Mouse (Mus musculus): ENCODE results near the gene Hoxd10. TPM values are rescaled to one million over a fixed set of nuclear protein-coding genes. Genes with fewer than 3 reads are reported as not detected.
A peak's percentile ranks its signal among the peaks of the same experiment; 100 is the strongest.

Gene Hoxd10
- polyA plus RNA-seq, 2 experiments: 0.07 TPM; not detected in 1

DNA sequence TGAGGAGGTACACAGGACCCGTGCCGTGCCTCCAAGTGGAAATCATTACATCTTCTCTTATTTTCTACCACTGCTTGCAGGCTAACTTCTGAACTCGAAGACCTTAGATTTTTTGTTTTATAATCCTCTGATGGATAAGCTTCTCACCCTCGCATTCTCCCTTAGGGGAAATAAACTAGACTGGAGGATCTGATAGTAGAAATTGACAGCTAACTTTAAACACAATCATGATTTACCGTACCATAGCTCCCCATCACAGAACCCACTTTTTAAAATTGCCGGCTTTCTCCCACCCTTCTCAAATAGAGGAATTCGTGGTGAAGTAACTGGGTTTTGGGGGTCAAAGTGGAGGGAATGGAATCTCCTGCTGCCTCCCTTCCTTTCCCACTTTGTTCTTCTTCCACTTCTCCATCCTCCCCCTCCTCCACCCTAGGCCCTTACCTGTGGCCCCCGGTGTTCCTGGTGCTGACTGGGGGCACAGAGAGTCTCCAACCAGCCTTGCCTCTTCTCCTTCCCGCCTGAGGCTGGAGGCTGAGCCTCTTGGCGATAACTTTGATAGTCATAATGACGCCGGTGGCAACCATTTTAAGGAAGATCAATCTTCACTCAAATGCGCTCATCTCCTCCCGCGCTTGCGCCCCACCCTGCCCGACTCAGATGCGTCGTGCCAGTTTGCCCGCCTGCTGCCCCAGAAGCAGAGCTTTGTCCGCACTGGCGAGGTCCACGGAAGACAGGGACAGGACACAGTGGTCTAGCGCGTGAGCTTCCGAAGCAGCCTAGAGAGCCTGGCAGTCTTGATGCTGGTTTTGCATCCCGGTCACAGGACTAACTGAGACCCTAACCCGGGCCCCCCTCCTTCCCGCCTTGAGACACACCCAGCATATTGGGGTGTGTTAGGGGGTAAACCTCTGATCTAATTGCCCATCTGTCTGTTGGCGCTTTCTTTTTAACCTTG lies 31.0 kb upstream of the Hoxd10 start:
- ATAC-seq (ENCODE audit: insufficient read depth): no peak
- TF ChIP-seq CTCF (IDR thresholded peaks at IDR 0.05; ENCODE audit: low read depth) (no peak), EP300 (IDR thresholded peaks at IDR 0.05; ENCODE audit: low read depth) (no peak)
- Histone ChIP-seq H3K36me3 (replicated peaks; ENCODE audit: control insufficient read depth, insufficient read depth, low read depth) (no peaks in the 10 kb centered on the region), H3K27me3 (ENCODE audit: control insufficient read depth, insufficient read depth, low read length) (peaks cover 99% of the 10 kb centered on the region), H3K4me1 (replicated peaks; ENCODE audit: control insufficient read depth in 2 of 2, insufficient read depth in 2 of 2, low read length in 1 of 2) (no peaks in the 10 kb centered on the region), H3K9me3 (ENCODE audit: control insufficient read depth, low read length) (no peaks in the 10 kb centered on the region), H3K27ac (no peak overlapping the region), H3K4me3 (ENCODE audit: insufficient read depth in 1 of 2, low read depth in 2 of 2, low read length in 2 of 2) (no peak overlapping the region), H3K4me2 (ENCODE audit: low read depth) (no peak overlapping the region), H3K9ac (replicated peaks) (no peak overlapping the region)
- 3% methylated on average over 30 of the region's 30 CpGs for WGBS (ENCODE audit: insufficient replicate concordance)
- no peak for DNase-seq (ENCODE audit: low read depth in 3 of 3, low spot score in 3 of 3)

DNA sequence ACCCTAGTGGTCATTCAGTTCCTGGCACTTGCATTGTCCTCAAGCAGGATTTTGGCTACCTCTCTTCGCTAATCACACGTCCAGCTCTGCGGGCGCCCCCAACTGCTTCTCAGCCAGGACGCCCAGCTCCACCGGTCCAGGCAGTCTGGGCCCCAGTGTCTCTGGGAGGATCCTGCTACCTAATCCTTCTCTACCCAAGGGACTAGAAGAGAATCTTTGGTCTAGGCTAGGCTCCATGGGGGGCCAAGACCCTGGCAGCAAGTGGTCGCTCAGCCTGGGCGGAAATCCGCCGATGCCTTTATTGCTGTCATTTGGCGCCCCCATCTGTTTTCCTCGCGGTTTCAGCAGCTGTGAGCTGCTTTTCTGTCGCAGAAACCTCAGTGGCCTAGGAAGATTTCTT lies 30.0 kb upstream of the Hoxd10 start:
- H3K36me3 ChIP-seq (replicated peaks; ENCODE audit: control insufficient read depth, insufficient read depth, low read depth): no peaks in the 10 kb centered on the region
- WGBS (ENCODE audit: insufficient replicate concordance): 3% methylated on average over 14 of the region's 14 CpGs
- TF ChIP-seq EP300 (IDR thresholded peaks at IDR 0.05; ENCODE audit: low read depth) (no peak), CTCF (IDR thresholded peaks at IDR 0.05; ENCODE audit: low read depth) (peak; percentile 46; the same call in 1 of the 2 replicates)
- no peak overlapping the region for H3K4me2 ChIP-seq (ENCODE audit: low read depth)
- no peak overlapping the region for H3K9ac ChIP-seq (replicated peaks)
- H3K9me3 ChIP-seq (ENCODE audit: control insufficient read depth, low read length): no peaks in the 10 kb centered on the region
- H3K27ac ChIP-seq: no peak overlapping the region
- H3K27me3 ChIP-seq (ENCODE audit: control insufficient read depth, insufficient read depth, low read length): peaks cover 99% of the 10 kb centered on the region
- H3K4me1 ChIP-seq (replicated peaks; ENCODE audit: control insufficient read depth in 2 of 2, insufficient read depth in 2 of 2, low read length in 1 of 2): no peaks in the 10 kb centered on the region
- no peak overlapping the region for H3K4me3 ChIP-seq (ENCODE audit: insufficient read depth in 1 of 2, low read depth in 2 of 2, low read length in 2 of 2)
- DNase-seq (ENCODE audit: low read depth in 3 of 3, low spot score in 3 of 3): no peak
- no peak for ATAC-seq (ENCODE audit: insufficient read depth)

DNA sequence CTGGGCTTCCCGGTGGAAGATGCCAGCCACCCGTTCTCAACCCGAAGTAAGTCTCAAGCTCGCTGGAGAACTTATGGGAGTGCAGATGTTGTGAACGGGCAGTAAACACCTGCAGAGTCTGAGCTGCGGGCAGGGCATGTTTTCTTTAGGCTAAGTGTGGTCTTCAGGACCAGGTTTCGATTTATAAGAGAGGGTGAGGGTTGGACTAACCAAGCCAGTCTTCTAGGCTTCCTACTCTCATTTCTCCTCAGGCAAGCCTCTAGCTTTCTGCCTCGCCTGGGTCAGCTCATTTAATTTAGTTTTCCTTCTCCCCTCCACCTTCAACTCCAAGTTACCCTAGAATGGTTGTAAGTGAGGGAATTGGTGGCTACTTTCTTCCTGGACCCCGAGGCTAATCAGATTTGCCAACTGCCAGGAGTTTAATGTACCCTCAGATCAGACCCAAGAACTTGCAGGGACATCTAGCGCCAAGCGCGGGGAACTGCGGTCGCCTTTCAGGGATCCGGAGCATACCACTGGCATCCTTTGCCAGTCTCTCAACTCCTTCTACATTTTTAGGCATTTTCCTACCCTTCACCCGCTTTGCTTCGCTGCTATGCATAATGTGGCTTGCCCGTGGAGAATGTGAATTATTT lies 28.3 kb upstream of the Hoxd10 start:
- H3K27me3 ChIP-seq (ENCODE audit: control insufficient read depth, insufficient read depth, low read length): peaks cover 97% of the 10 kb centered on the region
- 3% methylated on average over 18 of the region's 18 CpGs for WGBS (ENCODE audit: insufficient replicate concordance)

GRCm38 (mm10) chr2:74666411-74666810 lies 25.3 kb upstream of the Hoxd10 start:
- TF ChIP-seq EP300 (IDR thresholded peaks at IDR 0.05; ENCODE audit: low read depth): no peak
- TF ChIP-seq CTCF (IDR thresholded peaks at IDR 0.05; ENCODE audit: low read depth): no peak

More for the DNA sequence above, 28.3 kb upstream of the Hoxd10 start:
- Histone ChIP-seq H3K9me3 (ENCODE audit: control insufficient read depth, low read length) (no peaks in the 10 kb centered on the region), H3K9ac (replicated peaks) (no peak overlapping the region), H3K27ac (no peak overlapping the region), H3K36me3 (replicated peaks; ENCODE audit: control insufficient read depth, insufficient read depth, low read depth) (no peaks in the 10 kb centered on the region), H3K4me1 (replicated peaks; ENCODE audit: control insufficient read depth in 2 of 2, insufficient read depth in 2 of 2, low read length in 1 of 2) (no peaks in the 10 kb centered on the region), H3K4me2 (ENCODE audit: low read depth) (no peak overlapping the region), H3K4me3 (ENCODE audit: insufficient read depth in 1 of 2, low read depth in 2 of 2, low read length in 2 of 2) (no peak overlapping the region)
- TF ChIP-seq CTCF (IDR thresholded peaks at IDR 0.05; ENCODE audit: low read depth): peak; percentile 48
- no peak for TF ChIP-seq EP300 (IDR thresholded peaks at IDR 0.05; ENCODE audit: low read depth)
- no peak for ATAC-seq (ENCODE audit: insufficient read depth)
- no peak for DNase-seq (ENCODE audit: low read depth in 3 of 3, low spot score in 3 of 3)

More at GRCm38 (mm10) chr2:74666411-74666810, 25.3 kb upstream of the Hoxd10 start:
- Histone ChIP-seq H3K4me1 (replicated peaks; ENCODE audit: control insufficient read depth in 2 of 2, insufficient read depth in 2 of 2, low read length in 1 of 2) (no peaks in the 10 kb centered on the region), H3K4me3 (ENCODE audit: insufficient read depth in 1 of 2, low read depth in 2 of 2, low read length in 2 of 2) (no peak overlapping the region), H3K9me3 (ENCODE audit: control insufficient read depth, low read length) (no peaks in the 10 kb centered on the region), H3K9ac (replicated peaks) (no peak overlapping the region), H3K27ac (no peak overlapping the region), H3K27me3 (ENCODE audit: control insufficient read depth, insufficient read depth, low read length) (peaks cover 96% of the 10 kb centered on the region), H3K36me3 (replicated peaks; ENCODE audit: control insufficient read depth, insufficient read depth, low read depth) (no peaks in the 10 kb centered on the region), H3K4me2 (ENCODE audit: low read depth) (no peak overlapping the region)
- 2% methylated on average over 7 of the region's 7 CpGs for WGBS (ENCODE audit: insufficient replicate concordance)
- DNase-seq (ENCODE audit: low read depth in 3 of 3, low spot score in 3 of 3) (no peak), ATAC-seq (ENCODE audit: insufficient read depth) (no peak)

Measured in liver, embryonic 14.5 days (tissue).